Mouse (Mus musculus): ENCODE results near the gene Fzd2.
"Not testable (repeated sequence)": the region's sequence is repeated elsewhere in the genome, so short reads cannot be mapped to it uniquely, and the experiment has no call there.

Gene Fzd2

GRCm38 (mm10) chr11:102604010-102604584 lies at the start of gene Fzd2:
TSS of gene Fzd2 (plus strand) at chr11:102604396.
- DNase-seq (ENCODE audit: low spot score) = peak; percentile 96

- no peak for DNase-seq (ENCODE audit: low spot score)
These were observed 48.7 kb upstream of the Fzd2 start for GRCm38 (mm10) chr11:102555400-102556030.

GRCm38 (mm10) chr11:102556031-102556715 lies 48.0 kb upstream of the Fzd2 start, which contains the start of gene Gpatch8:
TSS of gene Gpatch8 (minus strand) at chr11:102556392.
- peak; percentile 96 for DNase-seq (ENCODE audit: low spot score)

GRCm38 (mm10) chr11:102556716-102557074 lies 47.5 kb upstream of the Fzd2 start:
- DNase-seq (ENCODE audit: low spot score) = no peak

- no peak for DNase-seq (ENCODE audit: low spot score)
These were observed 46.8 kb upstream of the Fzd2 start for GRCm38 (mm10) chr11:102557386-102557785.

GRCm38 (mm10) chr11:102558704-102559103 lies 45.5 kb upstream of the Fzd2 start:
- no peak for DNase-seq (ENCODE audit: low spot score)

GRCm38 (mm10) chr11:102564952-102565671 lies 39.1 kb upstream of the Fzd2 start:
- not testable (repeated sequence) for DNase-seq (ENCODE audit: low spot score)

- DNase-seq (ENCODE audit: low spot score) = no peak
These were observed 38.5 kb upstream of the Fzd2 start for GRCm38 (mm10) chr11:102565741-102566140.

GRCm38 (mm10) chr11:102566290-102566689 lies 37.9 kb upstream of the Fzd2 start:
- no peak for DNase-seq (ENCODE audit: low spot score)

- DNase-seq (ENCODE audit: low spot score) = no peak
These were observed 37.0 kb upstream of the Fzd2 start for GRCm38 (mm10) chr11:102567157-102567556.

- DNase-seq (ENCODE audit: low spot score) = no peak
These were observed 36.5 kb upstream of the Fzd2 start for GRCm38 (mm10) chr11:102567723-102568122.

- no peak for DNase-seq (ENCODE audit: low spot score)
These were observed 36.0 kb upstream of the Fzd2 start for GRCm38 (mm10) chr11:102568191-102568590.

GRCm38 (mm10) chr11:102568756-102569377 lies 35.3 kb upstream of the Fzd2 start:
- DNase-seq (ENCODE audit: low spot score) = no peak

- DNase-seq (ENCODE audit: low spot score) = peak; percentile 98
These were observed 31.1 kb upstream of the Fzd2 start for GRCm38 (mm10) chr11:102572866-102573663.

- DNase-seq (ENCODE audit: low spot score) = no peak
These were observed 29.2 kb upstream of the Fzd2 start for GRCm38 (mm10) chr11:102575034-102575433.

GRCm38 (mm10) chr11:102576050-102576754 lies 28.0 kb upstream of the Fzd2 start:
- no peak for DNase-seq (ENCODE audit: low spot score)

GRCm38 (mm10) chr11:102578341-102579118 lies 25.7 kb upstream of the Fzd2 start:
- peak; percentile 85 for DNase-seq (ENCODE audit: low spot score)

GRCm38 (mm10) chr11:102579165-102580033 lies 24.8 kb upstream of the Fzd2 start, which contains the start of gene Gm11627:
TSS of gene Gm11627 (minus strand) at chr11:102579461.
- peak; percentile 61 for DNase-seq (ENCODE audit: low spot score)

- DNase-seq (ENCODE audit: low spot score) = no peak
These were observed 24.2 kb upstream of the Fzd2 start for GRCm38 (mm10) chr11:102580034-102580330.

All from retina, embryonic 14.5 days (tissue).